ENCODE assay signal across 14 mouse cellular contexts in genomic region chr1:73909191-73909983, GRCm38 (mm10).
DNase-seq lines count a peak whose midpoint lies in the region; ATAC-seq lines count a peak whose summit lies in the region.
"Had no signal": no experiment of that assay in that cellular context is flagged by ENCODE, and none has a peak within 500 bp of the region (broad histone marks: within the 10 kb centered on the region; RNA-seq: fewer than 3 reads in every experiment).

No protein-coding gene starts in this region.

- no peaks in the 10 kb centered on the region for H3K27me3 ChIP-seq in heart, embryonic 15.5 days
- H3K27me3 ChIP-seq in heart, embryonic 11.5 days (ENCODE audit: control insufficient read depth, insufficient read depth, low read length), result no peaks in the 10 kb centered on the region
- H3K27me3 ChIP-seq: intestine, embryonic 15.5 days; limb, embryonic 15.5 days had no signal

- no peak overlapping the region for H3K9ac ChIP-seq in heart, embryonic 15.5 days
- H3K9ac ChIP-seq in heart, embryonic 11.5 days (ENCODE audit: low read depth, low read length), result no peak overlapping the region
- H3K9ac ChIP-seq: intestine, embryonic 15.5 days; limb, embryonic 15.5 days had no signal

- H3K27ac ChIP-seq in heart, embryonic 15.5 days, result 0 out of 2 replicates have a peak overlapping the region, but pooled peaks have one; percentile 38
- no peak overlapping the region for H3K27ac ChIP-seq in heart, embryonic 11.5 days (ENCODE audit: low read depth, low read length)
- H3K27ac ChIP-seq: intestine, embryonic 15.5 days; limb, embryonic 15.5 days; macrophage had no signal

- no peak for ATAC-seq in heart, embryonic 15.5 days (replicated peaks; ENCODE audit: insufficient number of reproducible peaks, insufficient read depth, low FRiP score, low read depth)
- no peak for ATAC-seq in heart, embryonic 11.5 days (replicated peaks; ENCODE audit: insufficient number of reproducible peaks, low FRiP score, low TSS enrichment)
- ATAC-seq: CD4-positive, CD25-positive, alpha-beta regulatory T cell, adult 4 months; intestine, embryonic 15.5 days had no signal

- WGBS in heart, embryonic 15.5 days, result 65% methylated on average over 2 of the region's 2 CpGs
- WGBS in heart, embryonic 11.5 days (ENCODE audit: insufficient replicate concordance), result 58% methylated on average over 2 of the region's 2 CpGs

- no peaks in the 10 kb centered on the region for H3K9me3 ChIP-seq in heart, embryonic 15.5 days (replicated peaks)
- H3K9me3 ChIP-seq in heart, embryonic 11.5 days (replicated peaks; ENCODE audit: control insufficient read depth, low read length), result no peaks in the 10 kb centered on the region
- H3K9me3 ChIP-seq: intestine, embryonic 15.5 days; limb, embryonic 15.5 days had no signal

- no peak overlapping the region for H3K4me2 ChIP-seq in heart, embryonic 15.5 days
- no peak overlapping the region for H3K4me2 ChIP-seq in heart, embryonic 11.5 days
- H3K4me2 ChIP-seq: intestine, embryonic 15.5 days; limb, embryonic 15.5 days had no signal

- H3K36me3 ChIP-seq in heart, embryonic 15.5 days, result peaks cover 29% of the 10 kb centered on the region; the same call in 1 of the 2 replicates
- H3K36me3 ChIP-seq in heart, embryonic 11.5 days (ENCODE audit: control insufficient read depth, insufficient read depth, low read length), result peaks cover 7% of the 10 kb centered on the region

- H3K4me1 ChIP-seq in heart, embryonic 15.5 days (replicated peaks), result peaks cover 46% of the 10 kb centered on the region
- H3K4me1 ChIP-seq in heart, embryonic 11.5 days (ENCODE audit: control insufficient read depth, insufficient read depth, low read length), result peaks cover 17% of the 10 kb centered on the region

- H3K4me3 ChIP-seq in heart, embryonic 15.5 days, result no peak overlapping the region
- no peak overlapping the region for H3K4me3 ChIP-seq in heart, embryonic 11.5 days (ENCODE audit: low read depth, low read length)
- H3K4me3 ChIP-seq: intestine, embryonic 15.5 days; limb, embryonic 15.5 days had no signal

- DNase-seq in ovary, postnatal 36 days (ENCODE audit: low spot score), result peak; percentile 2
- no peak for DNase-seq in ovary, postnatal 10 days (ENCODE audit: low spot score)
- DNase-seq in adrenal gland, postnatal 14 days, result peak; percentile 11
- DNase-seq in kidney, postnatal 25 days, result peak; percentile 38 to 57
- no peak for DNase-seq in cerebellum, postnatal 25 days
- DNase-seq in thymus, postnatal 0 days (ENCODE audit: low spot score), result no peak
- DNase-seq: cerebellum, adult 18-20 months; thymus, postnatal 4 days had no signal

Comparison
In these comparisons a context has a peak if more than half of its experiments do, and no peak if none do; other contexts are left out.
1. DNase-seq: peak in ovary, postnatal 36 days (single experiment), adrenal gland, postnatal 14 days (single experiment) and kidney, postnatal 25 days (2 of 2); none in ovary, postnatal 10 days (single experiment), cerebellum, postnatal 25 days (0 of 2) and thymus, postnatal 0 days (single experiment).